Mouse (Mus musculus) central nervous system, embryonic 18 days (tissue): Measurements from ENCODE around the gene Taok1. TPM values are rescaled to one million over a fixed set of nuclear protein-coding genes. Genes with fewer than 3 reads are reported as not detected.

ENCODE experiments used
- polyA plus RNA-seq: library from polyadenylated mRNA; depleted of rRNA; stranded (reverse); fragments of >200 nt; gene quantifications from 2 replicates; pipeline ENCODE4 v1.2.3, GENCODE M21; 2012; rRNA removed

The Taok1 gene
- 25.6 and 27.0 TPM in 2 replicates for polyA plus RNA-seq

DNA sequence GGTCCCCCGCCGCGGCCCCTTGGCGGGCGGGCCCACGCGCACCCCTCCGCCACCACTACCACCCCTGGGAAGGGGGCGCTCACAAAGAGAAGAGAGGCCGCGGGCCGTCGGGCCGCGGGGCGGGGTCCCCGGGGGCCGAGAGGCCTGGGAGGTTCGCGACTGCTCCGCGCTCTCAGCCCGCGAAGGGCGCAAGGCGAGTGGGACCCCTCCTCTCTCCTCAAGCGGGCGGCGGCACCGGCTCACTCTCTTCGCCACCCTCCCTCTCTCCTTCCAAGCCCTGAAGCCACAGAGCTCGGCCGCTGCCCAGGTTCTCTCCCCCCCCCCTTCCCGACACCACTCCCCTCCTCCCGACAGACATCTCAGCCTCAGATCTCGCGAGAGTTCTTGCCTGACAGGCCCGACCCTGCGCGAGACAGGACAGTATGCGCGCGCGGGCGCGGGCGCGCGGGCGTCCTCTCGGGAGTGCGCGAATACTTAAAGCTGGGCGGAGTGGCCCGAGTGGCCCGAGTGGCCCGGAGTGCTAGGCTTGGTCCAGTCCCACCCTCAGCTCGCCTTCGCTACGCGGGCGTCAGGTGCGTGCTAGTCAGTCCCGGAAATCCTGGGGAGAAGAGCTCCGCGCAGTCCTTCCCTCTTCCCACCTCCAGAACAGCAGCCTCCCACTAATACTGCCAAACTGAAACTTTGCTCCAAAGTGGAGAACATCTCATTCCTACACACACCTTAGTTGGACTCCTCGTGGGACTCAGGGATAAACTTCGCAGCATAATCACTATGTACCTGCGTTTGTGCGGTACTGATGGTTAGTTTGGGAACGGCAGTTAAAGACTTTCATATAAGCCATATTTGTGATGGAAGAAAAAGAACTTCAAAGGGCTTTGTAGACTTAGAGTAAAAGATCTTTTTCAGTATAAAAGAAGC is at the start of gene Taok1:
Taok1 (minus strand) TSS at position 278 of the 918 bp plus-strand sequence.

DNA sequence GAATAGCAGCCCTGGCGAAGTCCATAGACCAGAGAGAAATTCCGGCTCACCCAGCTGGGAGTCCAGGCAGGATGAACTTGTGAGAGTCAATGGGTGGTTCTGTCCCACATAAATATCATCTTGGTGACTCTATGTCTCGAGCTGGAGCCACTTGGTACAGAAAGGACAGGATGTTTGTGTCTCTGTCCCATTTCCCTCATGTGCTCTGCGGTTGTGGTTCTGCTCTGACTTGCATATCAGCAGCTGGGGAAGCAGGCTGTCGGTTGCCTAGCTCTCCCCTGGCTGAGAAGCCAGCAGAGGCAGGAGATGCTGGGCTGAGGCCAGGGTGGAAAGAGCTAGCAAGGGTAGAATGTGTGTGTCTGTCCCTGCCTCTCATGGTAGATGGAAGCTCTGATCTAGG is 88.6 kb downstream of the Taok1 start, which contains the start of gene Gm10392:
Gm10392 (minus strand) TSS at position 156 of the 400 bp plus-strand sequence.

DNA sequence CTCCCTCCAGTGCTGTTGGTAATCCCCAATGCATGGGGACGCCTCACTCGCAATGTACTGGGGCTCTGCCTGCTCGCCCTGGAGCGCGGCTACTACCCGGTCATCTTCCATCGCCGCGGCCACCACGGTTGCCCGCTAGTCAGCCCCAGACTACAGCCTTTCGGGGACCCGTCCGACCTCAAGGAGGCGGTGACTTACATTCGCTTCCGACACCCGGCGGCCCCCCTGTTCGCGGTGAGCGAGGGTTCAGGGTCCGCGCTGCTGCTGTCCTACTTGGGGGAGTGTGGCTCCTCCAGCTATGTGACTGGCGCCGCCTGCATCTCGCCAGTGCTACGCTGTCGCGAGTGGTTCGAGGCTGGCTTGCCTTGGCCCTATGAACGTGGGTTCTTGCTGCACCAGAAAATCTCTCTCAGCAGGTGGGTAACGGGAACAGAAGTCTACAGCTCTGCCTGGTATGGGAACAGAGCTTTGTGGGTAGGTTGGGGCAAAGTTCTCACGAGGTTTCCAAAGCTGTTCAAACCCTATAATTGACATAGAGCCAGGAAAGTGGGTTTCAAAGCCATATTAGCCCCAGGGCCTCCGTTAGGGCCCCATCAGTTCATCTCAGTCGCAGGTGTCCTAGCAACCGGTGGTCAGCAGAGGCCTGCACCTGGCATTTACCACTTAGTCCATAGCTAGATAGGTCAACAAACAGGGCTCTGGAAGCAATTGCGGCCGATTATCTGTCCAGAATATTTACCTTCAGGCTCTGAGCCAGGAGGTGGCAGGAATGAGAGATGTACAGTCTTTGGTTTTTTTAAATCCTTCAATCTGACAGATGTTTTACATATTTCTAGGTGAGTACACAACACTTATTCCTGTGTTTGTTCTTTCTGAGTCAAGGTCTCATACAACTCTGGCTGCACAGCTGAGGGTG is 91.7 kb downstream of the Taok1 start, which contains the start of gene Trp53i13:
Trp53i13 (minus strand) TSS at position 344 of the 916 bp plus-strand sequence.

DNA sequence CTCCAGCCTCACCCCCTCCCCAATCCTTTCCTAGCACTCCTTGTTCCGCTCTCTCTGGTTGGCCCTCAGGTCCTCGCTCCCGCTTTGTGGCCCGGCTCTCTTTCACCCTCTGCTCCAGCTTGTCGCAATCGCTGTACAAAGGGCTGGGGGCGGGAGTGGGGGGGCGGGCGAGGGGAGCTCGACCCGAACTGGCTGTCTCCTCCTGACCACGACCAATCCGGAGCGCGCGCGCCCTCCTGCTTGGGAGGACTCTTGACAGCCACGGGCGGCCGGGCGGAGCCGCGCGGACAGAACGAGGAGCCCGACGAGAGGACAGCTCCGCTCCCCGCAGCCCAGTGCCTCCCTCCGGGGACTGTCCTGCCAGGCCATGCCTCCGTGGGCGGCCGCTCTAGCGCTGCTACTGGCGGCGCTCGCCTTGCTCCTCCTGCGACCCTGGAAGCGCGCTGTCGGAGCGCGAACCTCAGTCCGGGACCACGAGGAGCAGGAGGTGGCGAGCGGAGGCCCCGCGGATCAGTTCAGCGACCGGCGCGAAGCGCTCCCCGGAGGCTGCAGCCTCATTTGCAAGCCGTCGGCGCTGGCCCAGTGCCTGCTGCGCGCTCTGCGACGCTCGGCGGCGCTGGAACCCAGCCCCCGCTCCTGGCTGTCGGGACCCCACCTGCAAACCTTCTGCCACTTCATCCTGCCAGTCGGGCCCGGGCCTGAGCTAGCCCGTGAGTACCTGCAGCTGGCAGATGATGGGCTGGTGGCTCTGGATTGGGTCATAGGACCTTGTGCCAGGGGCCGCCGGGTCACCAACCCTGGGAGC is 92.6 kb downstream of the Taok1 start, which contains the start of gene Abhd15:
Abhd15 (plus strand) TSS at position 290 of the 805 bp plus-strand sequence.

DNA sequence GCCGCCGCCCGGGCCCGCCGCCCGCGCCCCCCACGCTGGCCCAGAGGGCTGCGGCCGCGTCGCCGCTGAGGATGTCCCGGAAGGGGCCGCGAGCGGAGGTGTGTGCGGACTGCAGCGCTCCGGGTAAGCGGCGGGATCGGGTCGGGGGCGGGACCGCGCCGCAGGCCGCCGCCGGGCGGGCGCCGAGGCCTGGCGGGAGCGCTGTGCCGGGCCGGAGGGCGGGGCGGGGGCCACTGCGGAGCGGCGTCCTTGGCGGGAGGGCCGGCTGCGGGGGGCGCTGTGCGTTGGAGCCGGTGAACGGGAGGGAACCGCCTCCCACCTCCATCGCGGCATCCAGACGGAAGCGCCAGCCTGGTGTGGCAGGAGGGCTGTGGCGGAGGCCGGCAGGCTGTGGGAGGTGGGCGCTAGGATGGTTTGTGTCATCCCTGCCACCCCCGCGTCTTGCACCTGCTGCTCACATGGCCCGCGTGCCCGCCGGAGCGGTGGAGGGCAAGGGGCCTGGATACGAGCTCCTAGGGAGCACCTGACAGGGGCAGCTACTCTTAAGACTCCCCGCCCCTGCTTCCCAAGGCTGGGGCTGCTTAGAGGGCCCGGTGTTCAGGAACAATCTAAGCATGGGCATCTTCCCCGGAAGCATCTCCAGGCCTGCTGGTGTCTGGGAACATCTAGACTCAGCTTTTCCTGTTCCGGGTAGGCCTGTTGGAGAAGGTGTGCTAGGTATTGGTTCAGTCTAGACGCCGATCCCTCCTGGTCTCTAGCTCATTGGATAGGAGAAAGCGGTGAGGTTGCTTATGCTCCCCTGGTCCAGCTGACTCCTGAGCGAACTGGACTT is 113.9 kb downstream of the Taok1 start, which contains the start of gene Git1:
Git1 (plus strand) TSS at position 51 of the 832 bp plus-strand sequence.

DNA sequence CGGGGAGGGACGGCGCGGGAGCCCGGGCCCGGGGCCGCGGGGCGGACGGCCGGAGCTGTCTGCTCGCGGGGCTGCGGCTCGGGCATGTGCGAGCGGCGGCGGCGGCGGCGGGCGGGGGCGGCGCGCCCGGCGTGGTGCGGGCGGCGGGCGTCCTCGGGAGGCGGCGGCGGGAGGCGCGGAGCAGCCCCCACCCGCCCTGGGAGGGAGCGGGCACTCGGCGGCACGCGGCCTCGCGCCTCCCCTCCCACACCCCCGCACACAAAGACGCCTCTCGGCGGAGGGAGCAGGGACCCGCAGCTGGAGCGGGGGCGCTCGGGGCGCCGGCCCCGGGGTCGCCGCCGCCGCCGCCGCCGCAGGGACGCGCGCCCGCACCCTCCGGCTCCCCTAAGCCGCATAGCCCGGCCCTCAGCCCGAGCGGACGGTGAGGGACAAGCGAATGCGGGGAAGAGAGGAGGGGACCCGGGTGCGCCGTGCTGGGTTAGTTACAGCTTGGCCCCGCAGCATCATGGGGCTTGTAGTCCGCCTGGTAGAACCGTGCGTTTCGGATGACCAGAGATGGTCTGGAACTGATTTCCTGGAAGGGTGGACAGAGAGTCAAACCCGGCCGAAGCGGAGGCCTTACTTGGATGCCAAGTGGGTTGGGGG is 117.9 kb downstream of the Taok1 start, which contains the start of gene Ankrd13b:
Ankrd13b (minus strand) TSS at position 88 of the 645 bp plus-strand sequence.

Other genes with a start within 250 kb of the Taok1 start
- gene Coro6, start 145.4 kb downstream of the Taok1 start, polyA plus RNA-seq = 3.7 and 6.0 TPM in 2 replicates
- 240 and 272 TPM in 2 replicates for gene Ankrd13b, start 118.1 kb downstream of the Taok1 start, polyA plus RNA-seq
- gene Git1, start 114.3 kb downstream of the Taok1 start, polyA plus RNA-seq = 66.7 and 73.4 TPM in 2 replicates
- 0.39 and 0.51 TPM in 2 replicates for gene Abhd15, start 92.7 kb downstream of the Taok1 start, polyA plus RNA-seq
- 7.4 and 8.6 TPM in 2 replicates for gene Trp53i13, start 91.8 kb downstream of the Taok1 start, polyA plus RNA-seq
- gene Gm10392, start 88.6 kb downstream of the Taok1 start, polyA plus RNA-seq = not detected in 2 replicates
- 14.4 and 15.0 TPM in 2 replicates for gene Nufip2, start 78.3 kb upstream of the Taok1 start, polyA plus RNA-seq
- gene Cryba1, start 117.5 kb upstream of the Taok1 start, polyA plus RNA-seq = 0.11 and 0.28 TPM in 2 replicates
- gene Myo18a, start 155.4 kb upstream of the Taok1 start, polyA plus RNA-seq = 34.0 and 41.8 TPM in 2 replicates
- gene Gm10277, start 179.9 kb upstream of the Taok1 start, polyA plus RNA-seq = not detected in 2 replicates